Mouse (Mus musculus): ENCODE data around the gene Taf8.

GRCm38 (mm10) chr17:47507523-47507922 lies 5.4 kb upstream of the Taf8 start:
- TF ChIP-seq CTCF (IDR thresholded peaks at IDR 0.05; ENCODE audit: low read depth) (no peak), EP300 (IDR thresholded peaks at IDR 0.05; ENCODE audit: low read depth) (no peak)

Data from liver, postnatal 0 days (tissue).